Mouse (Mus musculus) heart, adult 8-10 months (tissue): ENCODE measurements around the gene Polr3a. TPM values are rescaled to one million over a fixed set of nuclear protein-coding genes. Genes with fewer than 3 reads are reported as not detected.
"Not testable (repeated sequence)": the region's sequence is repeated elsewhere in the genome, so short reads cannot be mapped to it uniquely, and the experiment has no call there.

Experiments used
- DNase-seq: peaks from one replicate; pipeline ENCODE4 v3.0.0; 2022; ENCODE audit warnings: low spot score
- total RNA-seq, 4 experiments: library from RNA; stranded (reverse); gene quantifications; 2 replicates each; pipeline ENCODE4 v1.2.4; 2022

The Polr3a gene
- total RNA-seq, 4 experiments from 2014 or later: 11.8 to 15.0 (median 12.9) TPM

- no peak for DNase-seq
Observed at GRCm38 (mm10) chr14:24491266-24491981, 4.6 kb upstream of the Polr3a start.

GRCm38 (mm10) chr14:24490468-24491265 lies 3.8 kb upstream of the Polr3a start:
- peak; percentile 96 for DNase-seq

- not testable (repeated sequence) for DNase-seq
Observed at GRCm38 (mm10) chr14:24489772-24490171, 2.9 kb upstream of the Polr3a start.

- no peak for DNase-seq
Observed at GRCm38 (mm10) chr14:24486241-24486767, 554 bp downstream of the Polr3a start.

GRCm38 (mm10) chr14:24468806-24469205 lies 18.1 kb downstream of the Polr3a start:
- DNase-seq: no peak

- DNase-seq: no peak
Observed at GRCm38 (mm10) chr14:24458191-24458590, 28.7 kb downstream of the Polr3a start.

- not testable (repeated sequence) for DNase-seq
Observed at GRCm38 (mm10) chr14:24443529-24443928, 43.3 kb downstream of the Polr3a start.

Other genes with a start within 250 kb of the Polr3a start
- gene Dlg5, start 241.1 kb downstream of the Polr3a start, total RNA-seq: 10 to 100 TPM in 2 of 4 experiments, 1 to 10 TPM in 2; 9.0 to 12.7 (median 9.8) TPM
- not detected for gene E330034G19Rik, start 193.8 kb downstream of the Polr3a start, total RNA-seq
- gene Rps24, start 67 bp upstream of the Polr3a start, total RNA-seq: 1,000 to 10,000 TPM in 1 of 4 experiments, 100 to 1,000 TPM in 3; 885 to 1,065 (median 937) TPM